Comparison of ENCODE assay signal across 14 mouse cellular contexts in the genomic region with DNA sequence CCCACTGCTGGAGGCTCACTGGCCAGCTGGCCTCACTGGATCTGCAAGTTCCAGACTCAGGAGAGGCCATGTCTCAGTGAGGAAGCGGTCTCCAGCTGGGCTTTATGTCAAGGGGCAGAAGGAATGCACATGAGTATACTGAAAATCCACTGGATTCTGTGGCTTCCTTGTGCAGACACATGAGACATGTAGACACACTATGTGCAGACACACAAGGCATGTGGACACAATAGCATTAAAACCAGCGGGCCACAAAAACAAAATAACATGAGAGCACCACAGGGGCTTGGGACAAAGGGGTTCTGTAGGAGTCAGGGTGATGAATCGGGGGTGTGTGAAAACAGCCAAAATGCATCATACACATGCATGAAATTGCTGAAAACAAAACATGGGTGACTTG. TPM values are rescaled to one million over a fixed set of nuclear protein-coding genes. Genes with fewer than 3 reads are reported as not detected.
"Had no signal": no experiment of that assay in that cellular context is flagged by ENCODE, and none has a peak within 500 bp of the region (broad histone marks: within the 10 kb centered on the region; RNA-seq: fewer than 3 reads in every experiment).

No protein-coding gene starts in this region.

- H3K4me3 ChIP-seq: kidney, embryonic 15.5 days; limb, embryonic 10.5 days; neural tube, embryonic 12.5 days had no signal

- H3K4me1 ChIP-seq: neural tube, embryonic 12.5 days had no signal

- H3K9me3 ChIP-seq: kidney, embryonic 15.5 days; limb, embryonic 10.5 days; midbrain, embryonic 15.5 days; neural tube, embryonic 12.5 days had no signal

- ATAC-seq: intestine, embryonic 16.5 days; midbrain, embryonic 15.5 days had no signal

- H3K27ac ChIP-seq: kidney, embryonic 15.5 days; limb, embryonic 10.5 days; midbrain, embryonic 15.5 days; neural tube, embryonic 12.5 days; stomach, postnatal 0 days had no signal

- DNase-seq: kidney, adult 2 months; kidney, postnatal 14 days; lung, adult 18-20 months; lung, postnatal 36 days; thymus, postnatal 4 days had no signal

- H3K27me3 ChIP-seq: kidney, embryonic 15.5 days; midbrain, embryonic 15.5 days; neural tube, embryonic 12.5 days had no signal

- H3K9ac ChIP-seq: kidney, embryonic 15.5 days; midbrain, embryonic 15.5 days; neural tube, embryonic 12.5 days had no signal

- H3K4me2 ChIP-seq: midbrain, embryonic 15.5 days had no signal

RNA-seq across cellular contexts. Expression of a gene that starts 20.3 kb away (rescaled TPM):
- total RNA-seq: neutrophil, adult 5-6 weeks had no signal

RNA-seq across cellular contexts. Expression of a gene that starts 34.6 kb away (rescaled TPM):
- total RNA-seq: megakaryocyte progenitor cell, adult 5-6 weeks; monocyte, adult 5-6 weeks; neutrophil, adult 5-6 weeks had no signal
